Comparison of ENCODE assay signal across 13 mouse cellular contexts in the genomic region with DNA sequence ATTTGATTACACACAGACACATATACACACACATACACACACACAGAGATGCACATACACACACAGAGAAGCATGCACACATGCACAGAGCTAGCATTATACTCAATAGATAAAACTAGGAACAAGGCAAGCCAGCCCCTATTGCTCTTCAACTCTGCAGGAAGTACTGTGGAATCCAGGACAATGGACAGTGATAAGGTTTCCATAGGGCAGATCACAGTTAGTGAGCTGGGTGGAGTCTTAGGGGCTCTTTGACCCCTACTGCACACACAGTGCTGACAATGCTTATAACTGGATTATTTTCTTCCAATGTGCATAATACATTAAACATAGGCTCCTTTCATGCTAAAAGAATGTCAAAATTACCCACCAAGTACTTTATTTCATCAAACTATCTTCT.
"Had no signal": no experiment of that assay in that cellular context is flagged by ENCODE, and none has a peak within 500 bp of the region (broad histone marks: within the 10 kb centered on the region; RNA-seq: fewer than 3 reads in every experiment).

No protein-coding gene starts in this region.

- DNase-seq: kidney, adult 8-10 months; kidney, postnatal 25 days; lung, postnatal 14 days; right cerebral cortex, postnatal 4 days; spleen, adult 18-20 months; thymus, postnatal 36 days had no signal

- H3K4me1 ChIP-seq: lung, embryonic 15.5 days; midbrain, embryonic 12.5 days; neural tube, embryonic 12.5 days had no signal

- H3K4me2 ChIP-seq: limb, embryonic 12.5 days; lung, embryonic 15.5 days; midbrain, embryonic 12.5 days; neural tube, embryonic 12.5 days had no signal

- H3K9me3 ChIP-seq: limb, embryonic 12.5 days; lung, embryonic 15.5 days; midbrain, embryonic 12.5 days had no signal

- H3K27ac ChIP-seq: hindbrain, postnatal 0 days; limb, embryonic 12.5 days; lung, embryonic 15.5 days; macrophage; midbrain, embryonic 12.5 days; neural tube, embryonic 12.5 days had no signal

- H3K9ac ChIP-seq: limb, embryonic 12.5 days; lung, embryonic 15.5 days; midbrain, embryonic 12.5 days; neural tube, embryonic 12.5 days had no signal

- H3K27me3 ChIP-seq: limb, embryonic 12.5 days; lung, embryonic 15.5 days; megakaryocyte, embryonic 14.5 days; midbrain, embryonic 12.5 days; neural tube, embryonic 12.5 days had no signal

- H3K4me3 ChIP-seq: limb, embryonic 12.5 days; lung, embryonic 15.5 days; megakaryocyte, embryonic 14.5 days; midbrain, embryonic 12.5 days; neural tube, embryonic 12.5 days had no signal

- ATAC-seq: hindbrain, postnatal 0 days had no signal

- H3K36me3 ChIP-seq: limb, embryonic 12.5 days; lung, embryonic 15.5 days; midbrain, embryonic 12.5 days; neural tube, embryonic 12.5 days had no signal
